Mouse (Mus musculus) hindbrain, embryonic 14.5 days (tissue): Measurements from ENCODE around the gene 4933436I01Rik. TPM values are rescaled to one million over a fixed set of nuclear protein-coding genes. Genes with fewer than 3 reads are reported as not detected.

ENCODE experiments used
- ATAC-seq: fragments of 200-750 bp; cut with Nextera tagmentation; 2 replicates; pipeline ENCODE4 v1.8.0; 2017; ENCODE audit warnings: moderate number of reproducible peaks, mild to moderate bottlenecking, moderate TSS enrichment, moderate library complexity; ENCODE audit not compliant: low FRiP score
- DNase-seq: peaks from one replicate; pipeline ENCODE4 v3.0.0-alpha.2; 2015; ENCODE audit warnings: low spot score
- H3K27ac ChIP-seq: fragments of 300-500 bp; sonication (generic); 2 replicates; pipeline ENCODE4 v1.5.1; 2014; ENCODE audit warnings: mild to moderate bottlenecking, moderate library complexity
- H3K27me3 ChIP-seq: fragments of 300-500 bp; sonication (generic); 2 replicates; pipeline ENCODE4 v1.6.1; 2014; ENCODE audit warnings: mild to moderate bottlenecking, low read length, mixed read lengths; ENCODE audit not compliant: control insufficient read depth, insufficient read depth
- H3K36me3 ChIP-seq: fragments of 300-500 bp; sonication (generic); replicated peaks from 2 replicates; pipeline ENCODE4 v1.6.1; 2014; ENCODE audit not compliant: control insufficient read depth, insufficient read depth
- H3K4me1 ChIP-seq: fragments of 300-500 bp; sonication (generic); replicated peaks from 2 replicates; pipeline ENCODE4 v1.6.1; 2014; ENCODE audit warnings: antibody characterized with exemption, low read length, mixed read lengths; ENCODE audit not compliant: control insufficient read depth, insufficient read depth
- H3K4me2 ChIP-seq: fragments of 300-500 bp; sonication (generic); replicated peaks from 2 replicates; pipeline ENCODE4 v1.6.1; 2014; ENCODE audit warnings: mild to moderate bottlenecking, moderate library complexity
- H3K4me3 ChIP-seq: fragments of 300-500 bp; sonication (generic); replicated peaks from 2 replicates; pipeline ENCODE4 v1.5.1; 2014; ENCODE audit warnings: mild to moderate bottlenecking, low read length
- H3K9ac ChIP-seq: fragments of 300-500 bp; sonication (generic); 2 replicates; pipeline ENCODE4 v1.6.1; 2014
- H3K9me3 ChIP-seq: fragments of 300-500 bp; sonication (generic); 2 replicates; pipeline ENCODE4 v1.6.1; 2016; ENCODE audit warnings: low read length; ENCODE audit not compliant: control insufficient read depth
- WGBS: fragments of 180-500 bp; shearing (Covaris S2); extraction: QIAGEN DNeasy Blood & Tissue Kit; methylation state at CpG from one replicate; pipeline ENCODE4 v1.1.7; 2014; 5-methylcytosine and 5-hydroxymethylcytosine counted together
- polyA plus RNA-seq: library from polyadenylated mRNA; unstranded; fragments of >200 nt; fragmentation: Nextera tagmentation; extraction: Ambion mirVana; gene quantifications from 2 replicates; pipeline ENCODE4 v1.2.1, GENCODE M21; 2014

The 4933436I01Rik gene
- not detected in 2 replicates for polyA plus RNA-seq

- Histone ChIP-seq H3K9me3 (no peaks in the 10 kb centered on the region), H3K4me2 (no peak within 1 kb of the TSS), H3K9ac (no peak within 1 kb of the TSS), H3K27ac (no peak within 1 kb of the TSS), H3K27me3 (no peaks in the 10 kb centered on the region), H3K4me1 (no peaks in the 10 kb centered on the region), H3K36me3 (no peaks in the 10 kb centered on the region), H3K4me3 (no peak within 1 kb of the TSS)
- ATAC-seq (no peak), DNase-seq (no peak)
- 67% methylated on average over 1 of the region's 1 CpGs for WGBS
Measured at GRCm38 (mm10) chrX:67921350-67921749, at the start of gene 4933436I01Rik. 4933436I01Rik (minus strand) TSS chrX:67921450.

- Histone ChIP-seq H3K9ac (no peak overlapping the region), H3K27ac (no peak overlapping the region), H3K9me3 (no peaks in the 10 kb centered on the region), H3K4me1 (no peaks in the 10 kb centered on the region), H3K4me2 (no peak overlapping the region), H3K36me3 (no peaks in the 10 kb centered on the region), H3K4me3 (no peak overlapping the region), H3K27me3 (no peaks in the 10 kb centered on the region)
- ATAC-seq, result no peak
- whole genome bisulfite sequencing, result 43% methylated on average over 1 of the region's 1 CpGs
- no peak for DNase-seq
Measured at GRCm38 (mm10) chrX:67924769-67925470, 3.7 kb upstream of the 4933436I01Rik start.

GRCm38 (mm10) chrX:67883406-67883805 is 37.8 kb downstream of the 4933436I01Rik start:
- no peaks in the 10 kb centered on the region for H3K36me3 ChIP-seq
- no peak overlapping the region for H3K9ac ChIP-seq
- no peak overlapping the region for H3K4me3 ChIP-seq
- H3K27me3 ChIP-seq, result no peaks in the 10 kb centered on the region
- H3K9me3 ChIP-seq, result no peaks in the 10 kb centered on the region
- no peak overlapping the region for H3K4me2 ChIP-seq
- H3K27ac ChIP-seq, result no peak overlapping the region
- DNase-seq, result no peak
- no peak for ATAC-seq
- 91% methylated on average over 3 of the region's 3 CpGs for WGBS
- H3K4me1 ChIP-seq, result no peaks in the 10 kb centered on the region

Other genes with a start within 250 kb of the 4933436I01Rik start
- not detected in 2 replicates for gene Gm1140, start 227.9 kb downstream of the 4933436I01Rik start, polyA plus RNA-seq
- not detected in 2 replicates for gene Gm14692, start 225.8 kb downstream of the 4933436I01Rik start, polyA plus RNA-seq